ENCODE assay signal across 22 mouse cellular contexts in the genomic region with DNA sequence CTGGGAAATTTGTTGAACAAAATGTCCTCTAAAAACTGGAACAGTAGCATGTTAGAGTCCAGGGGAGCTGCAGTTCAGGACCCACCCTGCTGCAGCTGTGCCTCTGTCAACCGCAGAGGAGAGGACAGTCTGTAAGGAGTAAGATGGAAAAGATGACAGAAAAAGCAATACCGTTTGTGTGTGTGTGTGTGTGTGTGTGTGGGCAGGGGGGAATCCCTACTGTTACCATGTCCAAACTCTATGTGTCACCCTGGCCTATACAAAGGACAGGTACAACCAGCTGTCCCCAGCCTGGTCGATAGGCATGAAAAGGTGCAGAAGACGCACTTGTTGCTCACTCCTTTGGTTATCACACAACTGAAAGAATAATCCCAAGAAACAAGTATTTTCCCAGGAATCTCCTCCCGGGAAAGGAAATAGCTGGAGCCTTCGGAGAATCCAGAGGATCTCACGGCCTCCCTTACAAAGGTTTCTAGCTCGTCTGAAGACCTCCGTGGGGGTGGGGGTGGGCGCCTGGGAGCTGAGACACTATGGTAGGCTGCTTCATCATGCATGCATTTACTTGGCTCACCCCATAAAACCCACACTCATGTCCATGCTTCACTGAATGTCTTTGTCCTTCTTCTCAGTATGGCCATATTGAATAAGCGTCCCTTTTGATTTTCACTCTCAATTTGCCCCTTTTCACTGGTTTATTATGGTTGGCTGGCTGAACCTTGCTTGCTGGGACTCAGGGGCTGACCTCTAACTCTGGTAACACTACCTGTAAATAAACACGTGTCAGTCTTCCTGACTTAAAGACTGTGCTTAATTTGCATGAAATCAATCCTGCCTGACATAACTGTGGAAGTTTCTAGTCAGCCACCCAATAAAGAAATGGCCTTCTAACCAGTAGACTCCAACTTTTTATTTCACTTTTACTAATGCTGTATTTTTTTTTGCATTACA.
A peak's percentile ranks its signal among the peaks of the same experiment; 100 is the strongest.
DNase-seq lines count a peak whose midpoint lies in the region; ATAC-seq and TF ChIP-seq lines count a peak whose summit lies in the region.
"Had no signal": no experiment of that assay in that cellular context is flagged by ENCODE, and none has a peak within 500 bp of the region (broad histone marks: within the 10 kb centered on the region; RNA-seq: fewer than 3 reads in every experiment).

No protein-coding gene starts in this region.

- H3K27me3 ChIP-seq in forebrain, embryonic 15.5 days = no peaks in the 10 kb centered on the region
- no peaks in the 10 kb centered on the region for H3K27me3 ChIP-seq in forebrain, embryonic 16.5 days (replicated peaks; ENCODE audit: control insufficient read depth, insufficient read depth, low read length)
- H3K27me3 ChIP-seq in kidney, postnatal 0 days (ENCODE audit: insufficient read depth, low read length) = no peaks in the 10 kb centered on the region
- no peaks in the 10 kb centered on the region for H3K27me3 ChIP-seq in liver, embryonic 12.5 days (replicated peaks)
- H3K27me3 ChIP-seq: heart, embryonic 15.5 days; megakaryocyte, embryonic 14.5 days had no signal

- no peaks in the 10 kb centered on the region for H3K36me3 ChIP-seq in forebrain, embryonic 15.5 days
- H3K36me3 ChIP-seq in forebrain, embryonic 16.5 days (ENCODE audit: control insufficient read depth, insufficient read depth) = no peaks in the 10 kb centered on the region
- H3K36me3 ChIP-seq in kidney, postnatal 0 days (ENCODE audit: insufficient read depth, low read length) = no peaks in the 10 kb centered on the region
- no peaks in the 10 kb centered on the region for H3K36me3 ChIP-seq in liver, embryonic 12.5 days
- H3K36me3 ChIP-seq: heart, embryonic 15.5 days; limb, embryonic 10.5 days had no signal

- peak; percentile 9 for DNase-seq in kidney, postnatal 0 days (ENCODE audit: low spot score)
- no peak for DNase-seq in kidney, postnatal 36 days
- DNase-seq in embryo, embryonic 10 days (ENCODE audit: low spot score) = peak; percentile 21
- DNase-seq in mesoderm, embryonic 11.5 days (ENCODE audit: low read depth, low spot score) = peak; percentile 34
- DNase-seq in right cerebral cortex, postnatal 25 days = no peak
- DNase-seq: adrenal gland, postnatal 25 days; cerebellum, adult 2 months; cerebellum, postnatal 36 days; gastrocnemius, postnatal 36 days; heart, postnatal 4 days; kidney, postnatal 25 days; lung, adult 18-20 months; lung, postnatal 14 days; right cerebral cortex, postnatal 4 days; thymus, adult 2 months had no signal

- no peak overlapping the region for H3K27ac ChIP-seq in forebrain, embryonic 15.5 days (replicated peaks)
- no peak overlapping the region for H3K27ac ChIP-seq in forebrain, embryonic 16.5 days (ENCODE audit: low read length)
- no peak overlapping the region for H3K27ac ChIP-seq in kidney, postnatal 0 days
- H3K27ac ChIP-seq in liver, embryonic 12.5 days = no peak overlapping the region
- H3K27ac ChIP-seq: heart, embryonic 15.5 days; left cerebral cortex, adult 2 months; limb, embryonic 10.5 days had no signal

- H3K9ac ChIP-seq in forebrain, embryonic 15.5 days (replicated peaks) = no peak overlapping the region
- H3K9ac ChIP-seq in forebrain, embryonic 16.5 days (replicated peaks; ENCODE audit: low read depth, low read length) = no peak overlapping the region
- H3K9ac ChIP-seq in kidney, postnatal 0 days (ENCODE audit: low read depth, low read length) = no peak overlapping the region
- no peak overlapping the region for H3K9ac ChIP-seq in liver, embryonic 12.5 days
- H3K9ac ChIP-seq: heart, embryonic 15.5 days had no signal

- WGBS in forebrain, embryonic 15.5 days = 47% methylated on average over 12 of the region's 12 CpGs
- WGBS in forebrain, embryonic 16.5 days = 54% methylated on average over 12 of the region's 12 CpGs
- 50% methylated on average over 12 of the region's 12 CpGs for WGBS in kidney, postnatal 0 days
- 69% methylated on average over 12 of the region's 12 CpGs for WGBS in liver, embryonic 12.5 days (ENCODE audit: insufficient replicate concordance)

- H3K4me1 ChIP-seq in forebrain, embryonic 15.5 days = no peaks in the 10 kb centered on the region
- H3K4me1 ChIP-seq in forebrain, embryonic 16.5 days (replicated peaks; ENCODE audit: control insufficient read depth, insufficient read depth, low read length) = no peaks in the 10 kb centered on the region
- no peaks in the 10 kb centered on the region for H3K4me1 ChIP-seq in kidney, postnatal 0 days (replicated peaks; ENCODE audit: insufficient read depth, low read length)
- H3K4me1 ChIP-seq in liver, embryonic 12.5 days = no peaks in the 10 kb centered on the region
- H3K4me1 ChIP-seq: heart, embryonic 15.5 days; limb, embryonic 10.5 days; megakaryocyte, embryonic 14.5 days had no signal

- no peak for TF ChIP-seq CTCF in kidney, postnatal 0 days (IDR thresholded peaks at IDR 0.05; ENCODE audit: low read depth)

- no peak overlapping the region for H3K4me3 ChIP-seq in forebrain, embryonic 15.5 days
- H3K4me3 ChIP-seq in forebrain, embryonic 16.5 days (replicated peaks; ENCODE audit: low read length) = no peak overlapping the region
- H3K4me3 ChIP-seq in kidney, postnatal 0 days (replicated peaks; ENCODE audit: low read depth, low read length) = no peak overlapping the region
- no peak overlapping the region for H3K4me3 ChIP-seq in liver, embryonic 12.5 days
- H3K4me3 ChIP-seq: heart, embryonic 15.5 days; left cerebral cortex, adult 2 months; limb, embryonic 10.5 days; megakaryocyte, embryonic 14.5 days had no signal

- no peak overlapping the region for H3K4me2 ChIP-seq in forebrain, embryonic 15.5 days (replicated peaks)
- no peak overlapping the region for H3K4me2 ChIP-seq in forebrain, embryonic 16.5 days (ENCODE audit: low read length)
- no peak overlapping the region for H3K4me2 ChIP-seq in kidney, postnatal 0 days (ENCODE audit: low read length)
- H3K4me2 ChIP-seq in liver, embryonic 12.5 days = no peak overlapping the region
- H3K4me2 ChIP-seq: heart, embryonic 15.5 days had no signal

- no peaks in the 10 kb centered on the region for H3K9me3 ChIP-seq in forebrain, embryonic 15.5 days
- H3K9me3 ChIP-seq in forebrain, embryonic 16.5 days (ENCODE audit: control insufficient read depth, low read length) = no peaks in the 10 kb centered on the region
- H3K9me3 ChIP-seq in kidney, postnatal 0 days (replicated peaks; ENCODE audit: low read length) = no peaks in the 10 kb centered on the region
- H3K9me3 ChIP-seq in liver, embryonic 12.5 days (replicated peaks) = no peaks in the 10 kb centered on the region
- H3K9me3 ChIP-seq: heart, embryonic 15.5 days; limb, embryonic 10.5 days; megakaryocyte, embryonic 14.5 days had no signal

- 0 out of 2 replicates have a peak, but pooled peaks have one; percentile 60 for ATAC-seq in forebrain, embryonic 15.5 days (replicated peaks)
- ATAC-seq in forebrain, embryonic 16.5 days = no peak
- 0 out of 2 replicates have a peak, but pooled peaks have one; percentile 33 for ATAC-seq in kidney, postnatal 0 days (replicated peaks; ENCODE audit: low FRiP score, low read depth)
- ATAC-seq in liver, embryonic 12.5 days = no peak

Comparison
In these comparisons a context has a peak if more than half of its experiments do, and no peak if none do; other contexts are left out.
1. ATAC-seq: peak in forebrain, embryonic 15.5 days (single experiment) and kidney, postnatal 0 days (single experiment); none in forebrain, embryonic 16.5 days (single experiment) and liver, embryonic 12.5 days (single experiment).
2. DNase-seq: peak in kidney, postnatal 0 days (single experiment), embryo, embryonic 10 days (single experiment) and mesoderm, embryonic 11.5 days (single experiment); none in kidney, postnatal 36 days (0 of 2) and right cerebral cortex, postnatal 25 days (single experiment).